Comparison of ENCODE assay signal across 8 mouse cellular contexts in genomic region chr2:138280225-138280711, GRCm38 (mm10). TPM values are rescaled to one million over a fixed set of nuclear protein-coding genes. Genes with fewer than 3 reads are reported as not detected.
DNase-seq lines count a peak whose midpoint lies in the region; ATAC-seq and TF ChIP-seq lines count a peak whose summit lies in the region.

No protein-coding gene starts in this region.

- peaks cover 35% of the 10 kb centered on the region for H3K4me1 ChIP-seq in forebrain, embryonic 12.5 days
- peaks cover 51% of the 10 kb centered on the region for H3K4me1 ChIP-seq in forebrain, embryonic 10.5 days
- H3K4me1 ChIP-seq in E14TG2a.4 (replicated peaks; ENCODE audit: low read depth, low read length) = peaks cover 61% of the 10 kb centered on the region
- H3K4me1 ChIP-seq in embryonic facial prominence, embryonic 15.5 days = peaks cover 45% of the 10 kb centered on the region
- H3K4me1 ChIP-seq in intestine, postnatal 0 days (replicated peaks; ENCODE audit: control insufficient read depth, insufficient read depth, low read length) = no peaks in the 10 kb centered on the region
- no peaks in the 10 kb centered on the region for H3K4me1 ChIP-seq in small intestine, adult 2 months (ENCODE audit: control insufficient read depth, insufficient read depth, insufficient read length, low read length)

- no peak for ATAC-seq in forebrain, embryonic 12.5 days (ENCODE audit: low FRiP score)
- no peak for ATAC-seq in embryonic facial prominence, embryonic 15.5 days (ENCODE audit: insufficient number of reproducible peaks, low FRiP score, low TSS enrichment, low read depth)
- no peak for ATAC-seq in intestine, postnatal 0 days

- no peaks in the 10 kb centered on the region for H3K9me3 ChIP-seq in forebrain, embryonic 12.5 days
- no peaks in the 10 kb centered on the region for H3K9me3 ChIP-seq in forebrain, embryonic 10.5 days
- H3K9me3 ChIP-seq in E14TG2a.4 (ENCODE audit: low read length) = no peaks in the 10 kb centered on the region
- H3K9me3 ChIP-seq in embryonic facial prominence, embryonic 15.5 days (replicated peaks) = no peaks in the 10 kb centered on the region
- H3K9me3 ChIP-seq in intestine, postnatal 0 days (ENCODE audit: control insufficient read depth) = no peaks in the 10 kb centered on the region

- no peak for DNase-seq in forebrain, embryonic 10.5 days (ENCODE audit: extremely low spot score, low spot score)
- DNase-seq in testis, postnatal 14 days (ENCODE audit: low spot score) = no peak
- no peak for DNase-seq in left cerebral cortex, adult 8-10 months (ENCODE audit: low spot score in 2 of 2)

- H3K9ac ChIP-seq in forebrain, embryonic 12.5 days = no peak overlapping the region
- H3K9ac ChIP-seq in embryonic facial prominence, embryonic 15.5 days = peak overlapping the region; percentile 1; the same call in 1 of the 2 replicates
- H3K9ac ChIP-seq in intestine, postnatal 0 days (ENCODE audit: low read depth, low read length) = peak overlapping the region; percentile 35; the same call in 1 of the 2 replicates

- H3K27ac ChIP-seq in forebrain, embryonic 12.5 days = no peak overlapping the region
- H3K27ac ChIP-seq in forebrain, embryonic 10.5 days = no peak overlapping the region
- H3K27ac ChIP-seq in embryonic facial prominence, embryonic 15.5 days (replicated peaks) = peak overlapping the region; percentile 78
- peak overlapping the region; percentile 23; the same call in 1 of the 2 replicates for H3K27ac ChIP-seq in intestine, postnatal 0 days (ENCODE audit: low read depth, low read length)
- peak overlapping the region; percentile 35 for H3K27ac ChIP-seq in small intestine, adult 2 months (ENCODE audit: insufficient read depth, low read depth, low read length)

- peak overlapping the region; percentile 13; the same call in 1 of the 2 replicates for H3K4me2 ChIP-seq in forebrain, embryonic 12.5 days
- peak overlapping the region; percentile 41 for H3K4me2 ChIP-seq in embryonic facial prominence, embryonic 15.5 days (replicated peaks)
- peak overlapping the region; percentile 71 for H3K4me2 ChIP-seq in intestine, postnatal 0 days (replicated peaks; ENCODE audit: low read depth)

- TF ChIP-seq CTCF in E14TG2a.4 (conservative IDR thresholded peaks at IDR 0.05; ENCODE audit: low read length) = no peak
- peak; percentile 58 for TF ChIP-seq CTCF in intestine, postnatal 0 days (IDR thresholded peaks at IDR 0.05; ENCODE audit: low read depth)
- no peak for TF ChIP-seq CTCF in small intestine, adult 2 months (IDR thresholded peaks at IDR 0.05; ENCODE audit: extremely low read depth, insufficient read length, insufficient replicate concordance, low read depth, low read length)

- peaks cover 24% of the 10 kb centered on the region for H3K36me3 ChIP-seq in forebrain, embryonic 12.5 days (replicated peaks)
- H3K36me3 ChIP-seq in forebrain, embryonic 10.5 days (replicated peaks) = peaks cover 50% of the 10 kb centered on the region
- peaks cover 32% of the 10 kb centered on the region for H3K36me3 ChIP-seq in E14TG2a.4 (ENCODE audit: insufficient read depth, low read length)
- peaks cover 15% of the 10 kb centered on the region for H3K36me3 ChIP-seq in embryonic facial prominence, embryonic 15.5 days
- H3K36me3 ChIP-seq in intestine, postnatal 0 days (ENCODE audit: control insufficient read depth, insufficient read depth) = peaks cover 17% of the 10 kb centered on the region
- peaks cover 11% of the 10 kb centered on the region for H3K36me3 ChIP-seq in small intestine, adult 2 months (ENCODE audit: control insufficient read depth, insufficient read depth, low read length)

- WGBS in forebrain, embryonic 12.5 days = 67% methylated on average over 17 of the region's 17 CpGs
- 58% methylated on average over 17 of the region's 17 CpGs for WGBS in forebrain, embryonic 10.5 days
- 33% methylated on average over 17 of the region's 17 CpGs for WGBS in embryonic facial prominence, embryonic 15.5 days
- 53% methylated on average over 17 of the region's 17 CpGs for WGBS in intestine, postnatal 0 days
- 75% methylated on average over 17 of the region's 17 CpGs for WGBS in small intestine, adult 2 months

- H3K4me3 ChIP-seq in forebrain, embryonic 12.5 days (replicated peaks) = 0 out of 2 replicates have a peak overlapping the region, but pooled peaks have one; percentile 5
- H3K4me3 ChIP-seq in forebrain, embryonic 10.5 days = no peak overlapping the region
- peak overlapping the region; percentile 51; the same call in 1 of the 2 replicates for H3K4me3 ChIP-seq in E14TG2a.4 (replicated peaks; ENCODE audit: low read length)
- peak overlapping the region; percentile 40 for H3K4me3 ChIP-seq in embryonic facial prominence, embryonic 15.5 days (replicated peaks)
- H3K4me3 ChIP-seq in intestine, postnatal 0 days (ENCODE audit: low read depth, low read length) = peak overlapping the region; percentile 43
- peak overlapping the region; percentile 53 for H3K4me3 ChIP-seq in small intestine, adult 2 months (ENCODE audit: low read depth, low read length)

- H3K27me3 ChIP-seq in forebrain, embryonic 12.5 days = no peaks in the 10 kb centered on the region
- no peaks in the 10 kb centered on the region for H3K27me3 ChIP-seq in forebrain, embryonic 10.5 days (ENCODE audit: poor library complexity, severe bottlenecking)
- no peaks in the 10 kb centered on the region for H3K27me3 ChIP-seq in E14TG2a.4 (ENCODE audit: insufficient read depth, low read length)
- H3K27me3 ChIP-seq in embryonic facial prominence, embryonic 15.5 days = no peaks in the 10 kb centered on the region
- no peaks in the 10 kb centered on the region for H3K27me3 ChIP-seq in intestine, postnatal 0 days (replicated peaks; ENCODE audit: control insufficient read depth, insufficient read depth, low read length)
- H3K27me3 ChIP-seq in small intestine, adult 2 months (ENCODE audit: control insufficient read depth, insufficient read depth, low read length) = no peaks in the 10 kb centered on the region

- TF ChIP-seq POLR2A in small intestine, adult 2 months (IDR thresholded peaks at IDR 0.05; ENCODE audit: low read depth, low read length) = no peak

RNA-seq across cellular contexts. Expression of gene Btbd3, which starts 23.9 kb away (rescaled TPM):
- polyA plus RNA-seq in forebrain, embryonic 12.5 days (2016; fragmentation: Nextera tagmentation; extraction: Ambion mirVana) = 15.3 and 16.2 TPM in 2 replicates
- 12.2 and 13.0 TPM in 2 replicates for polyA plus RNA-seq in forebrain, embryonic 10.5 days (2016; fragmentation: Nextera tagmentation; extraction: Ambion mirVana)
- 22.7 and 24.3 TPM in 2 replicates for polyA plus RNA-seq in embryonic facial prominence, embryonic 15.5 days (2015; fragmentation: Nextera tagmentation; extraction: Ambion mirVana)
- polyA plus RNA-seq in intestine, postnatal 0 days (2015; fragmentation: Nextera tagmentation; extraction: Ambion mirVana) = 10.6 and 11.4 TPM in 2 replicates
- polyA plus RNA-seq in small intestine, adult 2 months (2012; rRNA removed) = 2.8 and 3.3 TPM in 2 replicates
- 100 to 1,000 TPM; 114 to 138 (median 124) TPM for total RNA-seq in left cerebral cortex, adult 8-10 months (2022)

Comparison
In these comparisons a context has a peak if more than half of its experiments do, and no peak if none do; other contexts are left out.
1. H3K27ac ChIP-seq: peak in embryonic facial prominence, embryonic 15.5 days (single experiment), intestine, postnatal 0 days (single experiment) and small intestine, adult 2 months (single experiment); none in forebrain, embryonic 12.5 days (single experiment) and forebrain, embryonic 10.5 days (single experiment).
2. H3K4me2 ChIP-seq: peak in every context shown above with its lines; median percentile 71 in intestine, postnatal 0 days; 41 in embryonic facial prominence, embryonic 15.5 days; 13 in forebrain, embryonic 12.5 days.